Mouse (Mus musculus) urinary bladder, adult 2 months (tissue): ENCODE results near the gene Fbrsl1. TPM values are rescaled to one million over a fixed set of nuclear protein-coding genes. Genes with fewer than 3 reads are reported as not detected.

ENCODE experiments used
- DNase-seq: peaks from one replicate; pipeline ENCODE4 v3.0.0; 2022; ENCODE audit warnings: low spot score
- polyA plus RNA-seq: library from polyadenylated mRNA; depleted of rRNA; stranded (reverse); fragments of >200 nt; gene quantifications from 2 replicates; pipeline ENCODE4 v1.2.3, GENCODE M21; 2012; rRNA removed

Fbrsl1 gene
- polyA plus RNA-seq: 22.1 and 36.4 TPM in 2 replicates

- peak; percentile 85 for DNase-seq
Measured at GRCm38 (mm10) chr5:110448436-110449134, at the start of gene Fbrsl1. Gene Fbrsl1, minus strand, starts transcription at chr5:110448503.

- DNase-seq: no peak
Measured at GRCm38 (mm10) chr5:110498071-110498470, 49.8 kb upstream of the Fbrsl1 start.

- no peak for DNase-seq
Measured at GRCm38 (mm10) chr5:110497556-110497955, 49.3 kb upstream of the Fbrsl1 start.

- no peak for DNase-seq
Measured at GRCm38 (mm10) chr5:110495051-110495450, 46.7 kb upstream of the Fbrsl1 start.

GRCm38 (mm10) chr5:110494396-110494795 lies 46.1 kb upstream of the Fbrsl1 start:
- DNase-seq: no peak

- peak; percentile 47 for DNase-seq
Measured at GRCm38 (mm10) chr5:110493785-110494184, 45.5 kb upstream of the Fbrsl1 start.

- no peak for DNase-seq
Measured at GRCm38 (mm10) chr5:110489639-110490038, 41.3 kb upstream of the Fbrsl1 start.

- no peak for DNase-seq
Measured at GRCm38 (mm10) chr5:110487943-110488342, 39.6 kb upstream of the Fbrsl1 start.

- DNase-seq: no peak
Measured at GRCm38 (mm10) chr5:110486674-110487334, 38.5 kb upstream of the Fbrsl1 start.

- no peak for DNase-seq
Measured at GRCm38 (mm10) chr5:110484711-110485110, 36.4 kb upstream of the Fbrsl1 start.

GRCm38 (mm10) chr5:110479228-110479627 lies 30.9 kb upstream of the Fbrsl1 start:
- DNase-seq: no peak

- no peak for DNase-seq
Measured at GRCm38 (mm10) chr5:110474156-110474555, 25.9 kb upstream of the Fbrsl1 start.

- DNase-seq: no peak
Measured at GRCm38 (mm10) chr5:110472834-110473233, 24.5 kb upstream of the Fbrsl1 start.

- no peak for DNase-seq
Measured at GRCm38 (mm10) chr5:110471981-110472476, 23.7 kb upstream of the Fbrsl1 start.

GRCm38 (mm10) chr5:110471285-110471684 lies 23.0 kb upstream of the Fbrsl1 start:
- no peak for DNase-seq

- no peak for DNase-seq
Measured at GRCm38 (mm10) chr5:110469227-110469925, 21.1 kb upstream of the Fbrsl1 start.

GRCm38 (mm10) chr5:110468296-110468695 lies 20.0 kb upstream of the Fbrsl1 start:
- no peak for DNase-seq

- no peak for DNase-seq
Measured at GRCm38 (mm10) chr5:110467725-110468124, 19.4 kb upstream of the Fbrsl1 start.

- no peak for DNase-seq
Measured at GRCm38 (mm10) chr5:110466531-110467424, 18.5 kb upstream of the Fbrsl1 start.

GRCm38 (mm10) chr5:110462646-110463045 lies 14.3 kb upstream of the Fbrsl1 start:
- no peak for DNase-seq

GRCm38 (mm10) chr5:110458936-110459335 lies 10.6 kb upstream of the Fbrsl1 start:
- no peak for DNase-seq
